Mouse (Mus musculus): Measurements from ENCODE around the gene Asb6. TPM values are rescaled to one million over a fixed set of nuclear protein-coding genes. Genes with fewer than 3 reads are reported as not detected.

The Asb6 gene
- polyA plus RNA-seq, 2 experiments, result 29.5 to 36.8 TPM

DNA sequence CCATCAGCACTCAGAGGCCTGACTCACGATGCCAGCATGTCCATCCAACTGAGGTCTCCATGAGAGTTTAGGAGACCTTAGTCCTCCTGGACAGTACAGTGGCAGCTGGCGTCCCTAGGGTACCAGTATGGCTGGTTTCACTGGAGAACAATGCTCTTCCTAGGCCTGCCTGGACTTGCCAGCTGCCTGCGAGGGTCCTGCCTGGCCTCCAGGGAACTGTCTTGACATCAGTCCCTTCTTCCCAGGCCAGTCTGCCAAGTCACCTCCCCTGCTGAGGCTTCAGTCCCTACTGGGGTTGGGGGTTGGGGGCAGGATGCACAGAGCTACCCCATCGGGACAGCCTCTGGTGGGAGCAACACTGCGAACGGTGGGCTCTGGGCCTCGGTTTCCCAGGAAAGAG, 38.1 kb downstream of the Asb6 start:
- Histone ChIP-seq H3K9ac (ENCODE audit: low read depth, low read length, severe bottlenecking) (no peak overlapping the region), H3K4me1 (ENCODE audit: control insufficient read depth, insufficient read depth, low read length) (peaks cover 22% of the 10 kb centered on the region), H3K4me2 (replicated peaks; ENCODE audit: low read depth, low read length, severe bottlenecking) (no peak overlapping the region), H3K27me3 (ENCODE audit: control insufficient read depth, insufficient read depth, low read length) (no peaks in the 10 kb centered on the region), H3K9me3 (ENCODE audit: control insufficient read depth, low read length) (no peaks in the 10 kb centered on the region), H3K27ac (replicated peaks; ENCODE audit: low read depth, low read length) (no peak overlapping the region), H3K4me3 (replicated peaks; ENCODE audit: low read length) (no peak overlapping the region), H3K36me3 (ENCODE audit: control insufficient read depth, insufficient read depth, low read length) (no peaks in the 10 kb centered on the region)
- WGBS, result 78% methylated on average over 7 of the region's 7 CpGs
- DNase-seq (ENCODE audit: low spot score) (no peak), ATAC-seq (ENCODE audit: low FRiP score, low read depth) (no peak)
- no peak for TF ChIP-seq POLR2A (IDR thresholded peaks at IDR 0.05; ENCODE audit: borderline replicate concordance, extremely low read depth, insufficient read depth, insufficient read length)

- no peak overlapping the region for H3K9ac ChIP-seq (ENCODE audit: low read depth, low read length, severe bottlenecking)
- H3K27ac ChIP-seq (replicated peaks; ENCODE audit: low read depth, low read length), result no peak overlapping the region
- 51% methylated on average over 4 of the region's 4 CpGs for WGBS
- H3K4me1 ChIP-seq (ENCODE audit: control insufficient read depth, insufficient read depth, low read length), result peaks cover 27% of the 10 kb centered on the region
- no peak overlapping the region for H3K4me3 ChIP-seq (replicated peaks; ENCODE audit: low read length)
- H3K36me3 ChIP-seq (ENCODE audit: control insufficient read depth, insufficient read depth, low read length), result no peaks in the 10 kb centered on the region
- TF ChIP-seq POLR2A (IDR thresholded peaks at IDR 0.05; ENCODE audit: borderline replicate concordance, extremely low read depth, insufficient read depth, insufficient read length), result no peak
- no peak for ATAC-seq (ENCODE audit: low FRiP score, low read depth)
- no peaks in the 10 kb centered on the region for H3K27me3 ChIP-seq (ENCODE audit: control insufficient read depth, insufficient read depth, low read length)
- no peak overlapping the region for H3K4me2 ChIP-seq (replicated peaks; ENCODE audit: low read depth, low read length, severe bottlenecking)
- no peaks in the 10 kb centered on the region for H3K9me3 ChIP-seq (ENCODE audit: control insufficient read depth, low read length)
- DNase-seq (ENCODE audit: low spot score), result no peak
Observed at GRCm38 (mm10) chr2:30787466-30787865, 42.7 kb downstream of the Asb6 start.

DNA sequence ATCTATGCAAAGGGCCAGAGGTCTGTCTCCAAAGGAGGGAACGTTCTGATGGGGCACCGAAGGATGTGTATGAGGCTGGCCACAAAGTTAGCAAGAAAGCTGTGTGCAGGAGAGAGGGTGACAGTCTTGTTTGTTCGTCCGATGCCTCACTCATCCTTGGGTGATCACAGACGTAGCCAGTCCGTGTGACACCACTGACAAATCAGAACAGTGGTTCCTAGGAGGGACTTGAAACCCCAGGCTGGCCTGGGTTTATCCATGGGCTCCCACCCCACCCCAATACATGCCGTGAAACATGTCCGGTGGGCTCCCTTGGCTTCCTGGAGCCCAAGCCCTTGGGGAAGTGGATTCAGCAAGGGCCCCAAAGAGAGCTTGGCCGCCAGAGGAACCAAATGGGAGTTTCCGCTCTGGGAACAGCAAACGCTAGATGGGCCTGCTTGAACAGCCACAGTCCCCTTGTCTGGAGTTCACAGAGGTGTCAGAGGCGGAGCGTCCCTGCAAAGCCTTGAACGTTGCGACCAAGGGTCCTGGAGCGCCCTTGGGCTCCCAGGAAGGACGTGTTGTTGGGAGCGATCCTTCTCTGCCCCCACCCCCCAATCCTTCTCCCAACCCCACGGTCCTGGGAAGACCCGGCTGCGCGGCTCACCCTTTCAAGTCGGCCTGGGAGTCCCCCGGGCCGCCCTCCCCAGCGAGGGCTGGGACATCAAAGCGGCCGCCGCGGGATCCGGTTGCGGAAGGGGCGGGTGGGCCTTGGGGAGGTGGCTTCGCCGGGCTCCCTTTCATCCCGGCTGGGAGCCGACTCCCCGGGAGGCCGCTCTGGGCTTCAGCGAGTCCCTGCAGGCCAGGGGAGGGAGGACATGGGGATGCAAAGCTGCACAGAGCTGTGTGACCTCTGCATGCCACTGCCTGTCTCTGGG, 45.8 kb downstream of the Asb6 start:
- Histone ChIP-seq H3K9ac (ENCODE audit: low read depth, low read length, severe bottlenecking) (peak overlapping the region; percentile 45), H3K4me3 (replicated peaks; ENCODE audit: low read length) (peak overlapping the region; percentile 24), H3K4me1 (ENCODE audit: control insufficient read depth, insufficient read depth, low read length) (peaks cover 29% of the 10 kb centered on the region), H3K27me3 (ENCODE audit: control insufficient read depth, insufficient read depth, low read length) (no peaks in the 10 kb centered on the region), H3K27ac (replicated peaks; ENCODE audit: low read depth, low read length) (peak overlapping the region; percentile 41), H3K9me3 (ENCODE audit: control insufficient read depth, low read length) (no peaks in the 10 kb centered on the region), H3K4me2 (replicated peaks; ENCODE audit: low read depth, low read length, severe bottlenecking) (peak overlapping the region; percentile 54), H3K36me3 (ENCODE audit: control insufficient read depth, insufficient read depth, low read length) (no peaks in the 10 kb centered on the region)
- TF ChIP-seq POLR2A (IDR thresholded peaks at IDR 0.05; ENCODE audit: borderline replicate concordance, extremely low read depth, insufficient read depth, insufficient read length), result no peak
- DNase-seq (ENCODE audit: low spot score) (peak; percentile 59), ATAC-seq (ENCODE audit: low FRiP score, low read depth) (peak; percentile 38)
- WGBS, result 20% methylated on average over 25 of the region's 40 CpGs

DNA sequence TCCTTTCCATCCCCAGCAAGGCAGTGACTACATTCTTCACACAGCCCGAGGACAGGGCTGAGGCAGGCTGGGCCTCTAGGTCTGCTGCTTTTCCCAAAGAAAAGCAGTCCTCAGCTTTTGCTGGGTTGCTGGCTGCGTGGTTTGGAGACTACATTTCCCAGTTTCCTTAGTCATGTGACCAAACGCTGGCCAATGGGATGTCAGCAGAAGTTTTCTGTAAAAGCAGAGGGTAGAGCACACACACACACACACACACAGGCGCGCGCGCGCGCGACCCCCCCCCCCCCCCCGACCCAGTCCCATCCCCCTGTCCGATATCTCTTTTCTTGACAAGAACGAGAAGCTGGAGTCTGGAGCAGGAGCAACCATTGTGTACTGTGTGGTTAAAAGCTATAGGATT, 46.8 kb downstream of the Asb6 start:
- H3K9ac ChIP-seq (ENCODE audit: low read depth, low read length, severe bottlenecking), result peak overlapping the region; percentile 31; the same call in 1 of the 2 replicates
- 0 out of 2 replicates have a peak, but pooled peaks have one; percentile 23 for TF ChIP-seq POLR2A (IDR thresholded peaks at IDR 0.05; ENCODE audit: borderline replicate concordance, extremely low read depth, insufficient read depth, insufficient read length)
- H3K4me1 ChIP-seq (ENCODE audit: control insufficient read depth, insufficient read depth, low read length), result peaks cover 31% of the 10 kb centered on the region
- H3K27ac ChIP-seq (replicated peaks; ENCODE audit: low read depth, low read length), result peak overlapping the region; percentile 68; the same call in 1 of the 2 replicates
- ATAC-seq (ENCODE audit: low FRiP score, low read depth) (peak; percentile 85), DNase-seq (ENCODE audit: low spot score) (peak; percentile 87)
- peak overlapping the region; percentile 54 for H3K4me2 ChIP-seq (replicated peaks; ENCODE audit: low read depth, low read length, severe bottlenecking)
- no peaks in the 10 kb centered on the region for H3K36me3 ChIP-seq (ENCODE audit: control insufficient read depth, insufficient read depth, low read length)
- no peaks in the 10 kb centered on the region for H3K9me3 ChIP-seq (ENCODE audit: control insufficient read depth, low read length)
- peak overlapping the region; percentile 24 for H3K4me3 ChIP-seq (replicated peaks; ENCODE audit: low read length)
- no peaks in the 10 kb centered on the region for H3K27me3 ChIP-seq (ENCODE audit: control insufficient read depth, insufficient read depth, low read length)
- 1% methylated on average over 13 of the region's 13 CpGs for WGBS

DNA sequence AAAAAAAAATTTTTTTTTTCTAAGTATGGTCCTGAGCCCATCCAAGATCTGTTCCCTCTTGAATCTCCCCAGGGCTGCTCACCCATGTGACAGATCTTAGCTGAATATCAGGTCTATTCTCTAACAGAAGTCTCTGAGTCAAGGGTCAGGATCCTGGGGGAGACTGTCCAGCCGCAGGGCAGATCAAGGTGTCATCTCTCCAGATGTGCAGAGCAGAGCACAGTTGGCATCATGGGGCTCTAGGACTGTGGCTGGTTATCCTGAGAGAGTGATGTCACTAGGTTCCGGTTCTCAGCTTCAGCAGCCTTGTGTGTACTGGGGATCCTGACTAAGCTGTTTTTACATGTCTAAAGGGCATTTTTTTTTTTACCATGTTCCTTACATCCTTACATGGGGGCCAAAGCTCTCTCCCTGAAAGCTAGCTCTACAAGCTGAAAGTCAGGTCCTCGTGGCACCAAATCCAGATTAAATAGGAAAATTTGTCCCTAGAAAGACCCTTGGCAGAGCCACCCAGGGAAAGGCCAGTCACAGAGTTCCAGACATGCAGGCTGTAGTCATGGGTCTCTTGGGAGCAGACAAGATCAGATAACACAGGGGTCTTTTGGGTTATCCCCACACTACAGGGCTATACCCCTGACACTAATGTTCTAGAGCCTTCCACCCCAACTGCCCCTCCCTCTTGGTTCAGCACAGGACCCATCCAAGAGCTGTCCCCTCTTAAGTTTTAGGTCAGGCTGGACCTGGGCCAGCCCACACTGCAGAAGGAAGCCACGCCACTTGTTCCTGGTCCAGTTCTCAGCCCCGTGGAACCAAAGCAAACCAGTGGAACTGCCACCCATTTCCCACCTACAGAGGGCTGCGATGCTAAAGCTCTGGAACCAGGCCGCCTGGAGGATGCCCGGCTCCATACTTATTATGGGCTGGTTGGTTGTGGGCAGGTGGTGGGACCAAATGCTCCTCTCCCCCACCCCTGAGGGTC, 47.5 kb downstream of the Asb6 start:
- H3K27me3 ChIP-seq (ENCODE audit: control insufficient read depth, insufficient read depth, low read length), result no peaks in the 10 kb centered on the region
- no peak for DNase-seq (ENCODE audit: low spot score)
- peak overlapping the region; percentile 68; the same call in 1 of the 2 replicates for H3K27ac ChIP-seq (replicated peaks; ENCODE audit: low read depth, low read length)
- no peaks in the 10 kb centered on the region for H3K9me3 ChIP-seq (ENCODE audit: control insufficient read depth, low read length)
- peaks cover 31% of the 10 kb centered on the region for H3K4me1 ChIP-seq (ENCODE audit: control insufficient read depth, insufficient read depth, low read length)
- ATAC-seq (ENCODE audit: low FRiP score, low read depth), result no peak
- 69% methylated on average over 8 of the region's 8 CpGs for WGBS
- H3K4me3 ChIP-seq (replicated peaks; ENCODE audit: low read length), result no peak overlapping the region
- no peaks in the 10 kb centered on the region for H3K36me3 ChIP-seq (ENCODE audit: control insufficient read depth, insufficient read depth, low read length)
- TF ChIP-seq POLR2A (IDR thresholded peaks at IDR 0.05; ENCODE audit: borderline replicate concordance, extremely low read depth, insufficient read depth, insufficient read length), result no peak
- 0 out of 2 replicates have a peak overlapping the region, but pooled peaks have one; percentile 31 for H3K9ac ChIP-seq (ENCODE audit: low read depth, low read length, severe bottlenecking)
- H3K4me2 ChIP-seq (replicated peaks; ENCODE audit: low read depth, low read length, severe bottlenecking), result peak overlapping the region; percentile 54; the same call in 1 of the 2 replicates
